Comparison of ENCODE assay signal across 7 mouse cellular contexts in genomic region chr5:123049271-123049670, GRCm38 (mm10). TPM values are rescaled to one million over a fixed set of nuclear protein-coding genes. Genes with fewer than 3 reads are reported as not detected.
A peak's percentile ranks its signal among the peaks of the same experiment; 100 is the strongest.
DNase-seq lines count a peak whose midpoint lies in the region; ATAC-seq lines count a peak whose summit lies in the region.

No protein-coding gene starts in this region.

- DNase-seq in B cell, adult 2 months = peak; percentile 51 to 54
- DNase-seq in forebrain, embryonic 11.5 days (ENCODE audit: low spot score) = peak; percentile 73
- peak; percentile 46 for DNase-seq in lung, postnatal 25 days (ENCODE audit: low spot score)
- DNase-seq in ovary, postnatal 36 days (ENCODE audit: low spot score) = no peak

- no peaks in the 10 kb centered on the region; the same call in 1 of the 2 replicates for H3K4me1 ChIP-seq in forebrain, embryonic 11.5 days (replicated peaks; ENCODE audit: control insufficient read depth, insufficient read depth, low read length)
- peaks cover 4% of the 10 kb centered on the region; the same call in 1 of the 2 replicates for H3K4me1 ChIP-seq in intestine, embryonic 15.5 days (replicated peaks)
- H3K4me1 ChIP-seq in stomach, embryonic 16.5 days (ENCODE audit: control insufficient read depth, insufficient read depth, low read length) = peaks cover 8% of the 10 kb centered on the region

- H3K4me2 ChIP-seq in forebrain, embryonic 11.5 days (ENCODE audit: low read depth, low read length, severe bottlenecking) = peak overlapping the region; percentile 47
- H3K4me2 ChIP-seq in intestine, embryonic 15.5 days (replicated peaks) = peak overlapping the region; percentile 49
- H3K4me2 ChIP-seq in stomach, embryonic 16.5 days (ENCODE audit: low read depth, low read length) = peak overlapping the region; percentile 46

- H3K36me3 ChIP-seq in forebrain, embryonic 11.5 days (ENCODE audit: control insufficient read depth, insufficient read depth, low read length) = no peaks in the 10 kb centered on the region
- H3K36me3 ChIP-seq in intestine, embryonic 15.5 days = no peaks in the 10 kb centered on the region
- H3K36me3 ChIP-seq in stomach, embryonic 16.5 days (ENCODE audit: control insufficient read depth, insufficient read depth, low read length) = no peaks in the 10 kb centered on the region

- ATAC-seq in CD4-positive, CD25-positive, alpha-beta regulatory T cell, adult 4 months = peak; percentile 80
- ATAC-seq in forebrain, embryonic 11.5 days (replicated peaks; ENCODE audit: low FRiP score) = peak; percentile 51; the same call in 1 of the 2 replicates
- peak; percentile 62; the same call in 1 of the 2 replicates for ATAC-seq in intestine, embryonic 15.5 days
- ATAC-seq in stomach, embryonic 16.5 days (ENCODE audit: insufficient read depth, low FRiP score) = no peak

- H3K9me3 ChIP-seq in forebrain, embryonic 11.5 days (ENCODE audit: control insufficient read depth, low read length) = no peaks in the 10 kb centered on the region
- H3K9me3 ChIP-seq in intestine, embryonic 15.5 days = no peaks in the 10 kb centered on the region
- H3K9me3 ChIP-seq in stomach, embryonic 16.5 days (replicated peaks; ENCODE audit: control insufficient read depth, low read length) = no peaks in the 10 kb centered on the region

- peak overlapping the region; percentile 18 for H3K4me3 ChIP-seq in forebrain, embryonic 11.5 days (ENCODE audit: low read depth, low read length)
- H3K4me3 ChIP-seq in intestine, embryonic 15.5 days (replicated peaks) = no peak overlapping the region; the same call in 1 of the 2 replicates
- peak overlapping the region; percentile 27 for H3K4me3 ChIP-seq in stomach, embryonic 16.5 days (replicated peaks; ENCODE audit: low read length)

- peak overlapping the region; percentile 43; the same call in 1 of the 2 replicates for H3K27ac ChIP-seq in forebrain, embryonic 11.5 days (ENCODE audit: low read depth, low read length)
- no peak overlapping the region for H3K27ac ChIP-seq in intestine, embryonic 15.5 days
- H3K27ac ChIP-seq in stomach, embryonic 16.5 days (ENCODE audit: low read length) = no peak overlapping the region

- no peaks in the 10 kb centered on the region for H3K27me3 ChIP-seq in forebrain, embryonic 11.5 days (ENCODE audit: control insufficient read depth, insufficient read depth, low read length)
- H3K27me3 ChIP-seq in intestine, embryonic 15.5 days (replicated peaks) = no peaks in the 10 kb centered on the region
- no peaks in the 10 kb centered on the region for H3K27me3 ChIP-seq in stomach, embryonic 16.5 days (ENCODE audit: control insufficient read depth, insufficient read depth, low read length)

- 7% methylated on average over 12 of the region's 12 CpGs for WGBS in forebrain, embryonic 11.5 days
- WGBS in intestine, embryonic 15.5 days = 4% methylated on average over 12 of the region's 12 CpGs
- 3% methylated on average over 12 of the region's 12 CpGs for WGBS in stomach, embryonic 16.5 days

- H3K9ac ChIP-seq in forebrain, embryonic 11.5 days (ENCODE audit: low read length) = peak overlapping the region; percentile 56
- H3K9ac ChIP-seq in intestine, embryonic 15.5 days = no peak overlapping the region; the same call in 1 of the 2 replicates
- H3K9ac ChIP-seq in stomach, embryonic 16.5 days (ENCODE audit: low read length) = peak overlapping the region; percentile 61

RNA-seq across cellular contexts. Expression of gene Morn3, which starts 2.5 kb away (rescaled TPM):
- polyA plus RNA-seq in CD4-positive, CD25-positive, alpha-beta regulatory T cell, adult 4 months (2017; shearing (Covaris generic)) = 1 to 10 TPM; 5.2 to 6.9 TPM
- polyA plus RNA-seq in forebrain, embryonic 11.5 days (2014; fragmentation: Nextera tagmentation; extraction: Ambion mirVana) = not detected in 2 replicates
- 0.45 TPM in 1 of 2 replicates, not detected in the other for polyA plus RNA-seq in intestine, embryonic 15.5 days (2015; fragmentation: Nextera tagmentation; extraction: Ambion mirVana)
- 1.0 TPM in 1 of 2 replicates, not detected in the other for polyA plus RNA-seq in stomach, embryonic 16.5 days (2015; fragmentation: Nextera tagmentation; extraction: Ambion mirVana)

RNA-seq across cellular contexts. Expression of gene Tmem120b, which starts 18.9 kb away (rescaled TPM):
- polyA plus RNA-seq in CD4-positive, CD25-positive, alpha-beta regulatory T cell, adult 4 months (2017; shearing (Covaris generic)) = 1 to 10 TPM; 3.4 to 4.3 TPM
- 7.3 and 9.3 TPM in 2 replicates for polyA plus RNA-seq in forebrain, embryonic 11.5 days (2014; fragmentation: Nextera tagmentation; extraction: Ambion mirVana)
- polyA plus RNA-seq in intestine, embryonic 15.5 days (2015; fragmentation: Nextera tagmentation; extraction: Ambion mirVana) = 8.4 and 10.1 TPM in 2 replicates
- 13.7 and 15.3 TPM in 2 replicates for polyA plus RNA-seq in stomach, embryonic 16.5 days (2015; fragmentation: Nextera tagmentation; extraction: Ambion mirVana)

RNA-seq across cellular contexts. Expression of gene Orai1, which starts 34.4 kb away (rescaled TPM):
- 1 to 10 TPM; 4.2 to 8.1 TPM for polyA plus RNA-seq in CD4-positive, CD25-positive, alpha-beta regulatory T cell, adult 4 months (2017; shearing (Covaris generic))
- polyA plus RNA-seq in forebrain, embryonic 11.5 days (2014; fragmentation: Nextera tagmentation; extraction: Ambion mirVana) = 9.6 and 9.8 TPM in 2 replicates
- 18.9 and 19.3 TPM in 2 replicates for polyA plus RNA-seq in intestine, embryonic 15.5 days (2015; fragmentation: Nextera tagmentation; extraction: Ambion mirVana)
- polyA plus RNA-seq in stomach, embryonic 16.5 days (2015; fragmentation: Nextera tagmentation; extraction: Ambion mirVana) = 16.6 and 18.3 TPM in 2 replicates

RNA-seq across cellular contexts. Expression of gene Kdm2b, which starts 59.6 kb away (rescaled TPM):
- 10 to 100 TPM; 33.1 to 51.1 TPM for polyA plus RNA-seq in CD4-positive, CD25-positive, alpha-beta regulatory T cell, adult 4 months (2017; shearing (Covaris generic))
- polyA plus RNA-seq in forebrain, embryonic 11.5 days (2014; fragmentation: Nextera tagmentation; extraction: Ambion mirVana) = 78.0 and 92.4 TPM in 2 replicates
- polyA plus RNA-seq in intestine, embryonic 15.5 days (2015; fragmentation: Nextera tagmentation; extraction: Ambion mirVana) = 27.2 and 29.4 TPM in 2 replicates
- 33.2 and 37.4 TPM in 2 replicates for polyA plus RNA-seq in stomach, embryonic 16.5 days (2015; fragmentation: Nextera tagmentation; extraction: Ambion mirVana)
